Mouse (Mus musculus) mature B cell (primary cell): ENCODE measurements around the gene Nek5.
"Not testable (repeated sequence)": the region's sequence is repeated elsewhere in the genome, so short reads cannot be mapped to it uniquely, and the experiment has no call there.

Source experiments
- in situ Hi-C: fragments of 300-500 bp; cut with MboI; formaldehyde crosslinking; loops from 2 replicates; pipeline ENCODE4 v1.14.3; 2019

Nek5 gene

GRCm38 (mm10) chr8:22124220-22125152, at the start of gene Nek5:
TSS of gene Nek5 (minus strand) at chr8:22125053.
- in situ Hi-C loops: no loop called here

GRCm38 (mm10) chr8:22169167-22169566, 44.3 kb upstream of the Nek5 start:
- in situ Hi-C loops: no loop called here

GRCm38 (mm10) chr8:22166080-22166603, 41.3 kb upstream of the Nek5 start, which contains the start of gene Nek3:
TSS of gene Nek3 (minus strand) at chr8:22166435.
- in situ Hi-C loops: no loop called here

- in situ Hi-C loops: no loop called here
Observed at GRCm38 (mm10) chr8:22165251-22166079, 40.6 kb upstream of the Nek5 start.

GRCm38 (mm10) chr8:22164431-22164830, 39.6 kb upstream of the Nek5 start:
- in situ Hi-C loops: no loop called here

- in situ Hi-C loops: no loop called here
Observed at GRCm38 (mm10) chr8:22162206-22162605, 37.4 kb upstream of the Nek5 start.

GRCm38 (mm10) chr8:22150345-22150663, 25.5 kb upstream of the Nek5 start:
- in situ Hi-C loops: no loop called here

GRCm38 (mm10) chr8:22149643-22150344, 24.9 kb upstream of the Nek5 start:
- in situ Hi-C loops: no loop called here

GRCm38 (mm10) chr8:22148367-22148740, 23.5 kb upstream of the Nek5 start:
- in situ Hi-C loops: no loop called here

GRCm38 (mm10) chr8:22147706-22148366, 23.0 kb upstream of the Nek5 start:
- in situ Hi-C loops: no loop called here

- in situ Hi-C loops: no loop called here
Observed at GRCm38 (mm10) chr8:22145831-22146230, 21.0 kb upstream of the Nek5 start.

- in situ Hi-C loops: no loop called here
Observed at GRCm38 (mm10) chr8:22143764-22144491, 19.1 kb upstream of the Nek5 start.

GRCm38 (mm10) chr8:22142592-22142991, 17.7 kb upstream of the Nek5 start:
- in situ Hi-C loops: no loop called here

- in situ Hi-C loops: no loop called here
Observed at GRCm38 (mm10) chr8:22141836-22142385, 17.1 kb upstream of the Nek5 start.

- in situ Hi-C loops: not testable (repeated sequence)
Observed at GRCm38 (mm10) chr8:22136462-22136861, 11.6 kb upstream of the Nek5 start.

GRCm38 (mm10) chr8:22134750-22135135, 9.9 kb upstream of the Nek5 start:
- in situ Hi-C loops: no loop called here

GRCm38 (mm10) chr8:22134078-22134749, 9.4 kb upstream of the Nek5 start:
- in situ Hi-C loops: no loop called here

- in situ Hi-C loops: no loop called here
Observed at GRCm38 (mm10) chr8:22132062-22132461, 7.2 kb upstream of the Nek5 start.

- in situ Hi-C loops: no loop called here
Observed at GRCm38 (mm10) chr8:22107020-22107419, 17.8 kb downstream of the Nek5 start.

GRCm38 (mm10) chr8:22091568-22091967, 33.3 kb downstream of the Nek5 start:
- in situ Hi-C loops: no loop called here
